Mouse (Mus musculus) lung, embryonic 15.5 days (tissue): ENCODE measurements around the gene Phactr4. TPM values are rescaled to one million over a fixed set of nuclear protein-coding genes. Genes with fewer than 3 reads are reported as not detected.

Experiments
- ATAC-seq: fragments of 200-750 bp; cut with Nextera tagmentation; 2 replicates; pipeline ENCODE4 v1.8.0; 2017; ENCODE audit warnings: moderate number of reproducible peaks, borderline replicate concordance; ENCODE audit not compliant: low FRiP score, low TSS enrichment; ENCODE audit errors: extremely low read depth
- H3K27ac ChIP-seq: fragments of 300-500 bp; sonication (generic); 2 replicates; pipeline ENCODE4 v1.5.1; 2015; ENCODE audit warnings: moderate library complexity, mild to moderate bottlenecking, inconsistent platforms
- H3K27me3 ChIP-seq: fragments of 300-500 bp; sonication (generic); 2 replicates; pipeline ENCODE4 v1.6.1; 2015; ENCODE audit warnings: inconsistent platforms
- H3K36me3 ChIP-seq: fragments of 300-500 bp; sonication (generic); 2 replicates; pipeline ENCODE4 v1.6.1; 2015; ENCODE audit warnings: inconsistent platforms
- H3K4me1 ChIP-seq: fragments of 300-500 bp; sonication (generic); 2 replicates; pipeline ENCODE4 v1.6.1; 2015; ENCODE audit warnings: inconsistent platforms
- H3K4me2 ChIP-seq: fragments of 300-500 bp; sonication (generic); 2 replicates; pipeline ENCODE4 v1.6.1; 2015; ENCODE audit warnings: inconsistent platforms, mild to moderate bottlenecking, moderate library complexity
- H3K4me3 ChIP-seq: fragments of 300-500 bp; sonication (generic); 2 replicates; pipeline ENCODE4 v1.5.1; 2015; ENCODE audit warnings: mild to moderate bottlenecking, inconsistent platforms
- H3K9ac ChIP-seq: fragments of 300-500 bp; sonication (generic); 2 replicates; pipeline ENCODE4 v1.6.1; 2015; ENCODE audit warnings: inconsistent platforms
- H3K9me3 ChIP-seq: fragments of 300-500 bp; sonication (generic); 2 replicates; pipeline ENCODE4 v1.6.1; 2016; ENCODE audit warnings: inconsistent platforms
- WGBS: fragments of 180-500 bp; shearing (Covaris S2); methylation state at CpG from one replicate; pipeline ENCODE4 v1.1.7; 2015; 5-methylcytosine and 5-hydroxymethylcytosine counted together
- polyA plus RNA-seq: library from polyadenylated mRNA; unstranded; fragments of >200 nt; fragmentation: Nextera tagmentation; extraction: Ambion mirVana; gene quantifications from 2 replicates; pipeline ENCODE4 v1.2.1, GENCODE M21; 2015

Gene Phactr4
- polyA plus RNA-seq, 1 experiment from 2014 or later = 18.7 TPM

DNA sequence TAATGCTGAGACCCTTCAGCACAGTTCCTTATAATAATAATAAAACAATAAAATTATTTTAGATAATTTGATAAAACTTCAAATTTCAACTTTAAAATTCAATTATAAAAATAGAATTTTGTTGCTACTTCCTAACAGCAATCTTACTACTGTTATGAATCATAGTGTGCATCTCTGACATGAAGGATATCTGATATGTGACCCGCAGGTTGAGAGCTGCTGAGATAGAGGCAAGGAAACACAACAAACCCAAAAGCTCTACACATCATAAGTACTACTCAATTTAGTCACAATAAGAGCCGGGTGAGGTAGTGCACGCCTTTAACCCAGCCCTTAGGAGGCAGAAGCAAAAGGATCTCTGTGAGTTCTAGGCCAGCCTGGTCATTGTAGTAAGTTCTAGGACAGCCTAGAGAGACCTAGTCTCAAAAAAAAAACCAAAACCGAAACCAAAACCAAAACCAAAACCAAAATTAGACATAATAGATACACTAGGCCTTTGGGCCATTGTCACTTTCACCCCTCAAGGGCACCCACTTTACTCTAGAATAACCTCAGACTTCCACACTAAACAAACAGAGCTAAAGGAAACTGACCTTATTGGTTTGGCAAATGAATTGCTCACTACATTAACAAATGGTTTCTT, 12.6 kb downstream of the Phactr4 start:
- 91% methylated on average over 4 of the region's 4 CpGs for WGBS
- Histone ChIP-seq H3K4me3 (no peak overlapping the region), H3K9ac (no peak overlapping the region)

DNA sequence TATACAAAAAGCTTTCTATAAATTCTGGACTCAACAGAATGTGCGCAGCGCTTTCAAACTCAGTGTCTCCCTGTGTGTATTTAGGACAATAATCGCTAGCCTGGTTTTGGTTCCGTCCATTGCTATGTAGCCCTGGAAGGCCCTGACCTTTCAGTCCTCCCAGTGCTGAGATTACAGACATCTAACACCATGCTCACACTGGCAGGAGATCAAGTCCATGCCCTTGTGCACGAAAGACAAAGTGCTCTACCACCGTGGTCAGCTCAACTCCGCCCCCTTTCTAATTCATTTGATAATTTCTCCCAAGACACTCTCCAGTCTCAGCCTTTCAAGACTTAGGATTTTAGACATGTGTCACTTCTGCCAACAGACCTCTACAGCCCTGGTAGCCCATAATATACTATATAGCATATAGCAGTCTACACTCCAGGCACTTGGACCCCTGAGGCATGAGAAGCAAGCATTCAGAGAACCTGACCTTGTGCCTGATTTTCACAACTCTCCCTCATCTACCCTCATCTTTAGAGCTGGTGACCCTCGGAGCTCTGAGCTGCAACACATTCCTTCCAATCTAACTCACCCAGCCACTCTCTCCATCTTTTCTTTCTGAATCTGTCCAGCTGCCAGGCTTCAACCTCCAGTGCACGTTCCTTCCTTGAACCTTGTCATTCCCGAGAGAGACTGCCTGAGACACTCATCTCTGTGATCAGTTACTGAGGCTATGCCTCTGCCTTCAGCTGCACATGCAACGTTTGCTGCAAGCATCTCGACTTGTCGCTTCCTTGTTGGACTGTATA, 15.7 kb downstream of the Phactr4 start:
- H3K4me2 ChIP-seq = no peak overlapping the region
- no peak for ATAC-seq
- peaks cover 7% of the 10 kb centered on the region; the same call in 1 of the 2 replicates for H3K4me1 ChIP-seq
- WGBS = 62% methylated on average over 13 of the region's 13 CpGs
- H3K27ac ChIP-seq = no peak overlapping the region
- no peak overlapping the region for H3K4me3 ChIP-seq
- H3K36me3 ChIP-seq = no peaks in the 10 kb centered on the region
- no peaks in the 10 kb centered on the region for H3K27me3 ChIP-seq
- no peak overlapping the region for H3K9ac ChIP-seq
- no peaks in the 10 kb centered on the region for H3K9me3 ChIP-seq

More for the DNA sequence above, 12.6 kb downstream of the Phactr4 start:
- Histone ChIP-seq H3K9me3 (no peaks in the 10 kb centered on the region), H3K27ac (no peak overlapping the region), H3K27me3 (no peaks in the 10 kb centered on the region), H3K4me2 (no peak overlapping the region), H3K4me1 (peaks cover 9% of the 10 kb centered on the region; the same call in 1 of the 2 replicates), H3K36me3 (peaks cover 5% of the 10 kb centered on the region; the same call in 1 of the 2 replicates)
- no peak for ATAC-seq

DNA sequence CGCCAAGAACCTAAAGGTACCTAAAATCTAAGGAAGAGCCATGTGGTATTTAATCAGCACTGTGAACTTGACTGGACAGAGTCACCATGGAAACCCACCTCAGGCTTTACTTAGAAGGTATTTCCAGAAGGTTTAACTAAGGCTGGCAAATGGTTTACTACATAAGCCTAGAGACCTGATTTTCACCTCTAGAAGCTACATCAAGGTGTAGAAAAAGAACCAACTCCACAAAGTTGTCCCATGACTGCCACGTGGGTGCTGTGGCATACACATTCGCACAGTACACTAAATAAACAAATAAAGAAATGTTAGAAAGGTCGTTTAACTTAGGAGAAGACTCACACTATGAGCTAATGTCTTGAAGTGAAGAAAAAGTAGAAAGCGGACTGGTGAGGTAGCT, 17.7 kb downstream of the Phactr4 start:
- WGBS = 63% methylated on average over 5 of the region's 5 CpGs

DNA sequence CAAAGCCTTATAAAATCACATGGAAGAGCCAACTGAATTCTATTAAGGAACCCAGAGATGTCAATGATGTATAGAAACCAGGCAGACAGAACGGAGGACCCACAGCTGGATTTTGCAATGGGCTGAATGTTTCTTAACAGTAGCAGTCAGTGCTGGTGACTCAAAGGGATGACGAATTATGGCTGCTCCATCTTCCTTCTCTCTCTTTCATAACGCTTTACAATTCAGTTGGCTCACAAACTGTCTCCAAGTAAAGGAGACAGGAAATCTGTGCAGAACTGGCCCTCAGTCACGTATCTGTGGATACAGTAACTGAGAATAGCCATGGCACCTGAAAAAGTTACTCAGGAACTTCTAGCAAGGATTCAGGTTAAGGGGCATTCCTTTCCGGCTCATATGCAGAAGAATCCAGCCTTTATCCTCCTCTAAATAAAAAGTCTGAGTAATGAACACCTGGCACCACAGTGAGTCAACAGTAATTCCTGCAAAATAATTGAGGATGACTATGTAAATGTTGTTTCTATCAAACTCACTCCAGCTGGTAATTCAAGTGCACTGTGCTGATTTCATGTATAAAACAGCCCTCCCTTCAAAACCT, 19.1 kb downstream of the Phactr4 start:
- Histone ChIP-seq H3K4me2 (no peak overlapping the region), H3K4me1 (peaks cover 16% of the 10 kb centered on the region), H3K4me3 (no peak overlapping the region), H3K36me3 (no peaks in the 10 kb centered on the region), H3K9ac (no peak overlapping the region), H3K9me3 (no peaks in the 10 kb centered on the region), H3K27me3 (no peaks in the 10 kb centered on the region), H3K27ac (0 out of 2 replicates have a peak overlapping the region, but pooled peaks have one; percentile 15)
- ATAC-seq = no peak
- 48% methylated on average over 5 of the region's 5 CpGs for WGBS

More for the DNA sequence above, 17.7 kb downstream of the Phactr4 start:
- Histone ChIP-seq H3K4me1 (peaks cover 4% of the 10 kb centered on the region; the same call in 1 of the 2 replicates), H3K4me3 (no peak overlapping the region), H3K36me3 (no peaks in the 10 kb centered on the region), H3K9ac (no peak overlapping the region), H3K27me3 (no peaks in the 10 kb centered on the region), H3K9me3 (no peaks in the 10 kb centered on the region), H3K27ac (no peak overlapping the region), H3K4me2 (no peak overlapping the region)
- no peak for ATAC-seq

DNA sequence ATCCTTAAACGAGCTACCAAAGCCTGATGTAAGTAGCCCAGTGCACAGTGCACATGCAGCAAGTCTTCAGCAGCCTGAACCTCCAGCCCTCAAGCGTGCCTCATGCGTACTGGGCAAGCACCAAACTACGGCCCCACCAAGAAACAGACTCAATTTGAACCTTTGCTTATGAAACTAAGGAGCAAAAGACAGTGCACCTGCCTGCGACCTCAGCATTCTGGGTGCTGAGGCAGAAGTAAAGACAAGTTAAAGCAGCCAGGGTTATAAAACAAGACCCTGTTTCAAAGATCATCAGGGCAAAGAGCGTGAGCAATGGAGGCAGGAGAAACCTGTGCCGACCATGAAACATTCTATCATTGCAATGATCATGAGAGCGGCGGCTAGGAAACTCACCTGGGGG, 21.3 kb downstream of the Phactr4 start:
- no peak overlapping the region for H3K9ac ChIP-seq
- WGBS = 95% methylated on average over 9 of the region's 9 CpGs
- H3K27me3 ChIP-seq = no peaks in the 10 kb centered on the region
- peaks cover 21% of the 10 kb centered on the region for H3K4me1 ChIP-seq
- no peaks in the 10 kb centered on the region for H3K36me3 ChIP-seq
- no peak for ATAC-seq
- no peak overlapping the region for H3K4me3 ChIP-seq
- no peak overlapping the region for H3K27ac ChIP-seq
- H3K4me2 ChIP-seq = no peak overlapping the region
- H3K9me3 ChIP-seq = no peaks in the 10 kb centered on the region

DNA sequence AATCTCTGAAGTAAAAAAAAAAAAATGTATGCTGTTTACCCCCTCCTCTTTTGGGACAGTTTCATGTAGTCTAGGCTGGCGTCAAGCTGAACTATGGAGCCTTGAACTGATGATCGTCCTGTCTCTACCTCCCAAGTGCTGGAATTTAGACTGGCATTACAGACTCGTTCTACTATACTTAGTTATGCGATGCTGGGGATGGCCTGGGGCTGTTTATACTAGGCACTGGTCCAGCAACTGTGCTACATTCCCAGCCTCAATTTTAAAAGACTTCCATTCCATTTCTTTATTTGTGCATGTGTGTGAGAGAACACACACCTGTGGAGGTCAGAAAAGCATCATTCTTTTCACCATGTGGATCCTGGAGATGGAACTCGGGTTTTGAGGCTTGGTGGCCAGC, 23.4 kb downstream of the Phactr4 start:
- Histone ChIP-seq H3K4me1 (peaks cover 21% of the 10 kb centered on the region), H3K4me2 (no peak overlapping the region), H3K27me3 (no peaks in the 10 kb centered on the region), H3K4me3 (no peak overlapping the region), H3K36me3 (no peaks in the 10 kb centered on the region), H3K27ac (peak overlapping the region; percentile 55), H3K9me3 (no peaks in the 10 kb centered on the region), H3K9ac (no peak overlapping the region)
- WGBS = 33% methylated on average over 5 of the region's 5 CpGs
- peak; percentile 33; the same call in 1 of the 2 replicates for ATAC-seq

DNA sequence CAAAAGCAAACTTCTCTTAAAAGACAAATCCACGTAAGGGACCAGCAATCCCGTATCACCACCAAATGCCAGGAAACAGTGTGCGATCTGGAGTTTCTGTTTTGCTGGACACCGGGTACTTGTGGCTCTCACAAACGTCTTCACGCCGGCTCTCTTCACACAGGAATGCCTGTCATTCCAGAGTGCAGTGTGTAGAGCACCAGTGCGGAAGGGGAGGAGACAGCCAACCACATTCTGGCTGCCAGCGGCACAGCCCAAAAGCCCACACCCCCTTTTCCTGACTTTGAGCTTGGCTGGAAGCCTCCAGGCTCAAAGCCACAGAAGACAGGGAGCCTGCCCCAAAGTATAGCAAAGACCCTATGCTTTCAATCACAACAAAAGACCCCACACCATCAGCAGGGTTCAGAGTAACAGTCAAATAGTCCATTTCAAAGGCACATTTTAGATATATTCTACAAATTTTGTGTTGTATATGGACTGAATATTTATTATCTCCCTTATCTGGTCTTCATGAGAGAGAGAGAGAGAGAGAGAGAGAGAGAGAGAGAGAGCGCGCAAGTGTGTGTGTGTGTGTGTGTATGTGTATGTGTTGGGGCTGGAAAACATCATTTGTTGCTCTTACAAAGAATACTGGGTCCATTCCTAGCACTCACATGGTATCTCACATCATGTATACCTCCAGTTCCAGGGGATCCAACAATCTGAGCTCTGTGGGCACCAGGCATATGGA, 24.1 kb downstream of the Phactr4 start:
- no peaks in the 10 kb centered on the region for H3K9me3 ChIP-seq
- peaks cover 20% of the 10 kb centered on the region for H3K4me1 ChIP-seq
- 0 out of 2 replicates have a peak overlapping the region, but pooled peaks have one; percentile 5 for H3K9ac ChIP-seq
- H3K36me3 ChIP-seq = no peaks in the 10 kb centered on the region
- H3K27me3 ChIP-seq = no peaks in the 10 kb centered on the region
- WGBS = 11% methylated on average over 11 of the region's 11 CpGs
- H3K27ac ChIP-seq = peak overlapping the region; percentile 55
- peak overlapping the region; percentile 35 for H3K4me3 ChIP-seq
- peak; percentile 94 for ATAC-seq
- peak overlapping the region; percentile 56 for H3K4me2 ChIP-seq

DNA sequence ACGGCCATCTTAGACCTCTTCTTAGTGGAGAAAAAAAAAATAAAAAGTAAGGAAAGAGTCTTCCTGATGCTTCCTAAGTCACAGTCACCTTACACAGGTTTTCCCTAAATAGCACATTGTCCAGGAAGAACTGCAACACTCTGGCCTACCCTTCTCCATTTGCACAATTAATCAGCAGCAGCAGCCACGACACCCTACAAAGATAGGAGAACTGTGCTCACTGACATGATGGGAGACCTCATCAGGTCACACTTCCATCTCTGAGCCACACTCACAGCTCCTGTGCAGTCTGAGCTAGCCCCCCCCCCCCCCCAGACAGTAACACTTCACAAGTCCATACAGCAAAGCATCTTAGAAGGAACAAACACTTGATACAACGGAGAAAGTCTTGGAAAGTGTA, 25.2 kb downstream of the Phactr4 start:
- Histone ChIP-seq H3K9ac (no peak overlapping the region), H3K27ac (no peak overlapping the region), H3K9me3 (no peaks in the 10 kb centered on the region), H3K4me1 (peaks cover 17% of the 10 kb centered on the region), H3K27me3 (no peaks in the 10 kb centered on the region), H3K4me2 (peak overlapping the region; percentile 56), H3K36me3 (no peaks in the 10 kb centered on the region), H3K4me3 (no peak overlapping the region)
- no peak for ATAC-seq
- WGBS = 51% methylated on average over 3 of the region's 3 CpGs

DNA sequence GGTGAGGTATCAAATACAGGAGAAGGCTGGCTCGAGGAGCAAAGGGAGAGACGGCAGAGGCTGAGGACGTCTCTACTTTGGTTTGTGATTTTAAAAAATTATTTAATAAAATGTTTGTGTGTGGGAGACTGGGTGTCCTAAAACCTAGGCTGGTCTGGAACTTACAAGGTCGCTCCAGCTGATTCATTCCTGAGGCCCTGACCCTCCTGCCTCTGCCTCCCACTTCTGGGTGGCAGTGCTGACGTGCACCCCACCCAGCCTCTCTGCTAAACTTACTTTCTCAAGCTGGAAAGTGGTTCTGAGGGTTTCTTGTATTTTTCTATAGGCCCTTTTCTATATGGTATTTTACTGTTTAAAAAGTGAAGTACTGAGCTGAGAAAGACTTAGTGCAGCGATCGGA, 26.0 kb downstream of the Phactr4 start:
- no peak for ATAC-seq

DNA sequence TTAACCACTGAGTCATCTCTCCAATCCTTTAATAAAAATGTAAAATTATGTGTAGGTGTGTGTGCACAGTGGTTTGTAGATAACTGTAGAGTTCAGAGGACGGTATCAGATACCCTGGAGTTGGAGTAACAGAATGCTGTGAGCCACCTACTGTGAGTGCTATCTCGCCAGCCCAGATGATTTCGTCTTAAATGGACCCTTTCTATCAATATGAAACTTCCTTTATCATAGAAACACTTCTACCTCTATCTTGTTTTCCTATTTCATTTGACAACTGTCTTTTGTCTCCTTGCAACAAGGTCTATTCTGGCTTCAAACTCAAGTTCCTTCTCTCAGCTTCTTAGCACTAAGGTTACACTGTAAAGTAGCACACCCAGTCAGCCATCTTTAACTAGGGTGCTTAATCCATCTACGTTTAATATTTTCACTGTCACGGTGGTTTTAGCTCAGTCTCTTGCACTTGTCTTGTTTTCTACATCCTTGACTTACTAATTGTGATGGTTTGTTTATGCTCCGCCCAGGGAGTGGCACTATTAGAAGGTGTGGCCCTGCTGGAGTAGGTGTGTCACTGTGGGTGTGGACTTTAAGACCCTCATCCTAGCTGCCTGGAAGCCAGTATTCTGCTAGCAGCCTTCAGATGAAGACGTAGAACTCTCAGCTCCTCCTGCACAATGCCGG, 31.1 kb downstream of the Phactr4 start:
- no peaks in the 10 kb centered on the region for H3K27me3 ChIP-seq

More for the DNA sequence above, 26.0 kb downstream of the Phactr4 start:
- Histone ChIP-seq H3K27ac (no peak overlapping the region), H3K9ac (no peak overlapping the region), H3K27me3 (no peaks in the 10 kb centered on the region), H3K9me3 (no peaks in the 10 kb centered on the region), H3K4me2 (no peak overlapping the region), H3K4me3 (no peak overlapping the region), H3K4me1 (peaks cover 17% of the 10 kb centered on the region), H3K36me3 (no peaks in the 10 kb centered on the region)
- 91% methylated on average over 7 of the region's 7 CpGs for WGBS

DNA sequence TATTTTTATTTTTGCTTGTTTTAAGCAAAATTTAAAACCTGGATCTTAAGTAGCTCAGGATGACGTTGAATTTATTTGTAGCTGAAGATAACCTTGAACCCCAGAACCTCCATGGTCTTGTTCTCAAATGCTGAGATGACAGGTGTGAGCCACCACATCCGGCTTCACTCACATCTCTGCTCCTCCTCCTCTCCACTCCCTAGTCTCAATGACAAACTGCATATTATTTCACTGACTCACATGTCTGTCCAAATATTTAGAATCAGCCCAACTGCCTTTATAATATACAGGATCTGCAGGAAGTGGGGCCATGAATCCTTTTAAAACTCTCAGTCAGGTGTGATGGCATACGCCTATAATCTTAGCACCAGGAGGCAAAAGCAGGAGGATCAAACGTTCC, 33.0 kb downstream of the Phactr4 start:
- Histone ChIP-seq H3K4me2 (no peak overlapping the region), H3K9ac (no peak overlapping the region), H3K9me3 (no peaks in the 10 kb centered on the region), H3K4me1 (no peaks in the 10 kb centered on the region), H3K36me3 (peaks cover 15% of the 10 kb centered on the region), H3K27me3 (no peaks in the 10 kb centered on the region), H3K27ac (no peak overlapping the region), H3K4me3 (no peak overlapping the region)
- 52% methylated on average over 4 of the region's 4 CpGs for WGBS
- ATAC-seq = no peak

More for the DNA sequence above, 31.1 kb downstream of the Phactr4 start:
- H3K36me3 ChIP-seq = peaks cover 1% of the 10 kb centered on the region
- no peaks in the 10 kb centered on the region for H3K4me1 ChIP-seq
- no peak overlapping the region for H3K9ac ChIP-seq
- H3K27ac ChIP-seq = no peak overlapping the region
- 89% methylated on average over 8 of the region's 8 CpGs for whole genome bisulfite sequencing
- no peak overlapping the region for H3K4me3 ChIP-seq
- H3K4me2 ChIP-seq = no peak overlapping the region
- no peak for ATAC-seq
- H3K9me3 ChIP-seq = no peaks in the 10 kb centered on the region
